Mouse (Mus musculus): ENCODE measurements around the gene Atp13a5.

DNA sequence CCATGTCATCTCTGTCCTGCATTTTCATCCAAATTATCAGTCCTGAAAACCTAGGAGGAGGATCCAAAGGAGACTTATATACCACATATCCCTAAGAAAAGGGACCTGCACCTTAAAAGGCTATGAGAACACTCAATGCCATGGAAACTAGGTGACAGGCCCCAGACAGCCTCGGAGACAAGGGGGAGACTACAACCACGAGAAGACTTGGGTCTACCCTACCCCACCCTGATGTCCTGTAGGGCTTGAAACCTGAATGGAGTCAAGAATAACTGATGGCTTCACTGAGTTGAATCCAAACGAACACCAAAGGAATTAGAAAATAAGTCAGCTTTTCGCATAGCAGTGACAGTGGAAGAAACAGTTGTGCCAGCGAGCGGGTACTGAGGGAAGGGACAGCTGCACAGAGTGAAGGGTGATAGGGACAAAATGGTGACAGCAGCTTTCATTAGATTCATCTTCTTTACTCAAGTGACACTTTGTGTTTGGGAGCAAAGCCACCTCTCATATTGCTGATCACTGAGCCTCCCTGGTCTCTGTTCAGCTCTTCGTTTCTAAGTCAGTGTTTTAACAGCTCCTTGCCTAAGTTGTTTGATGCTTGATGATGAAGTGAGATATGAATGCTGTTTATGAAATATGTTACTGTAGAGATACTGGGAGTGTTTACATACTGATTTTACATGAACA is 53.2 kb downstream of the Atp13a5 start:
- TF ChIP-seq CTCF (IDR thresholded peaks at IDR 0.05; ENCODE audit: low read depth, low read length): no peak
- TF ChIP-seq POLR2A (IDR thresholded peaks at IDR 0.05; ENCODE audit: borderline replicate concordance, low read depth, low read length): no peak

Data from bone marrow macrophage, adult 2 months (primary cell).